Mouse (Mus musculus) midbrain, embryonic 16.5 days (tissue): ENCODE results near the gene Prrt3. TPM values are rescaled to one million over a fixed set of nuclear protein-coding genes. Genes with fewer than 3 reads are reported as not detected.

Experiments used
- ATAC-seq: fragments of 200-750 bp; cut with Nextera tagmentation; 2 replicates; pipeline ENCODE4 v1.8.0; 2017; ENCODE audit warnings: moderate TSS enrichment
- H3K27ac ChIP-seq: fragments of 300-500 bp; sonication (generic); 2 replicates; pipeline ENCODE4 v1.5.1; 2014; ENCODE audit warnings: mild to moderate bottlenecking, low read length, mixed read lengths
- H3K27me3 ChIP-seq: fragments of 300-500 bp; sonication (generic); 2 replicates; pipeline ENCODE4 v1.6.1; 2014; ENCODE audit warnings: low read depth, low read length, mixed read lengths; ENCODE audit not compliant: control insufficient read depth, insufficient read depth
- H3K36me3 ChIP-seq: fragments of 300-500 bp; sonication (generic); 2 replicates; pipeline ENCODE4 v1.6.1; 2014; ENCODE audit warnings: mild to moderate bottlenecking, low read length, moderate library complexity, mixed read lengths; ENCODE audit not compliant: control insufficient read depth, insufficient read depth
- H3K4me1 ChIP-seq: fragments of 300-500 bp; sonication (generic); 2 replicates; pipeline ENCODE4 v1.6.1; 2014; ENCODE audit warnings: mild to moderate bottlenecking, low read length, mixed read lengths; ENCODE audit not compliant: control insufficient read depth, insufficient read depth
- H3K4me2 ChIP-seq: fragments of 300-500 bp; sonication (generic); 2 replicates; pipeline ENCODE4 v1.6.1; 2014; ENCODE audit warnings: mild to moderate bottlenecking, low read length, mixed read lengths
- H3K4me3 ChIP-seq: fragments of 300-500 bp; sonication (generic); 2 replicates; pipeline ENCODE4 v1.5.1; 2014; ENCODE audit warnings: low read depth, mild to moderate bottlenecking, low read length, moderate library complexity, mixed read lengths
- H3K9ac ChIP-seq: fragments of 300-500 bp; sonication (generic); 2 replicates; pipeline ENCODE4 v1.6.1; 2014; ENCODE audit warnings: low read depth, low read length, mixed read lengths
- H3K9me3 ChIP-seq: fragments of 300-500 bp; sonication (generic); replicated peaks from 2 replicates; pipeline ENCODE4 v1.6.1; 2014; ENCODE audit warnings: mild to moderate bottlenecking, low read length, mixed read lengths; ENCODE audit not compliant: control insufficient read depth, poor library complexity, severe bottlenecking
- WGBS: fragments of 180-500 bp; shearing (Covaris S2); extraction: QIAGEN DNeasy Blood & Tissue Kit; methylation state at CpG from one replicate; pipeline ENCODE4 v1.1.7; 2014; 5-methylcytosine and 5-hydroxymethylcytosine counted together
- polyA plus RNA-seq: library from polyadenylated mRNA; unstranded; fragments of >200 nt; fragmentation: Nextera tagmentation; extraction: Ambion mirVana; gene quantifications from 2 replicates; pipeline ENCODE4 v1.2.1, GENCODE M21; 2015

The Prrt3 gene
- polyA plus RNA-seq, 1 experiment from 2014 or later: 14.4 TPM

DNA sequence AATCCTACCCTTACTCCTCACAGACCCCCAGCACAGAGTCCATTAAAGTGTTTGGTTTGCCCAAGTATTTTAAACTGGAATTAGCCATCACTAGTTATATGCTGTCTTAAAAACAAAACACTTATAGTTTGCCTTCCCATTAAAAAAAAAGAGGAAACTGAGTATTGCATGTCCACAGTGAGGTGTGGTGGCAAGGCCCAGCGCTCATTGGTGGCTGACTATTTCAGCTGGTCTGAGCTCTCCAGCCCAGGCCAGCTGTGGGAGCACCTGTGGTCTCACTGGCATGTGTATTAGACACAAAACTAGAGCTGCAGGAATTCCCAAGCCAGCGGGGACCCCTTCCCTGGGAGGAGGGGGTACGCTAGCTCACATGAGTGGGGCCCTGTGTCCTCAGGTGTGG lies 33.2 kb downstream of the Prrt3 start:
- Histone ChIP-seq H3K9ac (no peak overlapping the region), H3K4me1 (peaks cover 7% of the 10 kb centered on the region; the same call in 1 of the 2 replicates), H3K27ac (no peak overlapping the region), H3K27me3 (peaks cover 16% of the 10 kb centered on the region), H3K36me3 (no peaks in the 10 kb centered on the region), H3K4me3 (no peak overlapping the region), H3K9me3 (no peaks in the 10 kb centered on the region), H3K4me2 (no peak overlapping the region)
- ATAC-seq: no peak
- 53% methylated on average over 3 of the region's 3 CpGs for WGBS

GRCm38 (mm10) chr6:113465602-113466001 lies 36.1 kb downstream of the Prrt3 start:
- no peaks in the 10 kb centered on the region for H3K36me3 ChIP-seq
- peaks cover 7% of the 10 kb centered on the region; the same call in 1 of the 2 replicates for H3K4me1 ChIP-seq
- no peak overlapping the region for H3K4me2 ChIP-seq
- H3K9ac ChIP-seq: no peak overlapping the region
- ATAC-seq: no peak
- no peak overlapping the region for H3K27ac ChIP-seq
- H3K9me3 ChIP-seq: no peaks in the 10 kb centered on the region
- H3K27me3 ChIP-seq: peaks cover 9% of the 10 kb centered on the region
- no peak overlapping the region for H3K4me3 ChIP-seq
- 67% methylated on average over 5 of the region's 5 CpGs for WGBS

- 68% methylated on average over 7 of the region's 7 CpGs for WGBS
- no peak overlapping the region for H3K27ac ChIP-seq
Observed at GRCm38 (mm10) chr6:113464040-113464439, 37.7 kb downstream of the Prrt3 start.

GRCm38 (mm10) chr6:113458635-113459034 lies 43.1 kb downstream of the Prrt3 start:
- no peak overlapping the region for H3K9ac ChIP-seq
- ATAC-seq: no peak
- H3K27me3 ChIP-seq: no peaks in the 10 kb centered on the region; the same call in 1 of the 2 replicates
- no peaks in the 10 kb centered on the region for H3K36me3 ChIP-seq
- no peaks in the 10 kb centered on the region for H3K9me3 ChIP-seq
- no peaks in the 10 kb centered on the region for H3K4me1 ChIP-seq
- no peak overlapping the region for H3K27ac ChIP-seq
- no peak overlapping the region for H3K4me3 ChIP-seq
- no peak overlapping the region for H3K4me2 ChIP-seq
- WGBS: 81% methylated on average over 10 of the region's 10 CpGs

More at GRCm38 (mm10) chr6:113464040-113464439, 37.7 kb downstream of the Prrt3 start:
- Histone ChIP-seq H3K36me3 (no peaks in the 10 kb centered on the region), H3K4me1 (no peaks in the 10 kb centered on the region), H3K27me3 (no peaks in the 10 kb centered on the region; the same call in 1 of the 2 replicates), H3K4me2 (no peak overlapping the region), H3K9me3 (no peaks in the 10 kb centered on the region), H3K9ac (no peak overlapping the region), H3K4me3 (no peak overlapping the region)
- ATAC-seq: no peak

DNA sequence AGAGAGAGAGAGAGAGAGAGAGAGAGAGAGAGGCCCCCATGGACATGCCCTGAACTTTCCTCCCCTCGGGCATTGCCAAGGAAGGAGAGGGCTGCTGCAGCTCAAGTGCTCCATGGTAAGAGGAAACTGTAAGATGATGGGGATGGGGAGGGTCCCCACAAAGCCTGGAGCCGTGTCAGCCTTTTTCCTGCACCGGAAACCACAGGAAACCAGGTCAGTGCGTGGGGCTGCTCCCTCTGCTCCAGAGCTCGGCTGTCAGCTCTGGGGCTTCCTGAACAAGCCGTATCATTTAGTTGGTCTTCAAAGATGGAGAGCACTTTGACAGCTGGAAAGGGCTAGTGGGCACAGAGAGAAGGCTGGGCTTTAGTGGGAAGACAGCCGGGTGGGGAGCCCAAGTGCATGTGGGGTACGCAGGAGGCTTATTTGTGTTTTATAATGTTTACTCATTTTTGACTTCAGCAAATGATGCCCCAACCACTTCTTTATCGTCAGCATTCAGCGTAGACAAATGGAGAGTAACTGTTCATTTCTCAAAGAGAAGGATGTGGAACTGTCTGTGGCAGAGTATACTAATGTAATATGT lies 43.7 kb downstream of the Prrt3 start, which contains the start of gene Il17re:
Gene Il17re (plus strand): TSS at position 533 of the 583 bp plus-strand sequence.
- H3K4me2 ChIP-seq: no peak within 1 kb of the TSS
- H3K4me3 ChIP-seq: no peak within 1 kb of the TSS
- no peaks in the 10 kb centered on the region for H3K9me3 ChIP-seq
- H3K27me3 ChIP-seq: no peaks in the 10 kb centered on the region; the same call in 1 of the 2 replicates
- no peak within 1 kb of the TSS for H3K9ac ChIP-seq
- whole genome bisulfite sequencing: 79% methylated on average over 10 of the region's 10 CpGs
- no peak within 1 kb of the TSS for H3K27ac ChIP-seq
- no peaks in the 10 kb centered on the region for H3K4me1 ChIP-seq
- H3K36me3 ChIP-seq: no peaks in the 10 kb centered on the region
- no peak for ATAC-seq

- Histone ChIP-seq H3K27me3 (no peaks in the 10 kb centered on the region; the same call in 1 of the 2 replicates), H3K4me3 (no peak overlapping the region), H3K9ac (no peak overlapping the region), H3K36me3 (no peaks in the 10 kb centered on the region), H3K4me2 (no peak overlapping the region), H3K27ac (no peak overlapping the region), H3K9me3 (no peaks in the 10 kb centered on the region), H3K4me1 (no peaks in the 10 kb centered on the region)
- 74% methylated on average over 5 of the region's 5 CpGs for WGBS
- no peak for ATAC-seq
Observed at GRCm38 (mm10) chr6:113455007-113455406, 46.7 kb downstream of the Prrt3 start.

- ATAC-seq: no peak
- 76% methylated on average over 2 of the region's 2 CpGs for WGBS
- Histone ChIP-seq H3K4me1 (no peaks in the 10 kb centered on the region), H3K27me3 (no peaks in the 10 kb centered on the region), H3K36me3 (peaks cover 16% of the 10 kb centered on the region), H3K4me2 (no peak overlapping the region), H3K9ac (no peak overlapping the region), H3K9me3 (no peaks in the 10 kb centered on the region), H3K4me3 (no peak overlapping the region), H3K27ac (no peak overlapping the region)
Observed at GRCm38 (mm10) chr6:113451839-113452238, 49.9 kb downstream of the Prrt3 start.

DNA sequence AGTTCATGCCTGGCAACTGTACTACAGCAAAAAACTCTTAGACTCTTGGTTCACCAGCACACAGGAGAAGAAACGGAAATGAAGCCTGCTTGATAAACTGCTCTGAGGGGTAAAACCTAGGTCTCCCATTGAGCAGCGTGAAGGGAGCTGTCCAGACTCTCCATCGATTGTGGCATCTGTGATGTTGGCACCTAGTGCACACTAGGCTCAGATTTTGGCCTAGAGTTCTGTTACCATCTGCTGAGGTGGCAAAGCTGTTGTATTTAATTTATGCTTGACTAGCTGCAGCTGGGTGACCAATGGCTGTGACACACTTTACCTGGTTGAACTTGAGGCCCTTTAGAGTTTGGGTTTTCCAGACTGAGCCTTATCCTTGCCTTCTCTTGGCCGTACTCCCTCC lies 54.1 kb downstream of the Prrt3 start:
- Histone ChIP-seq H3K27ac (no peak overlapping the region), H3K36me3 (peaks cover 16% of the 10 kb centered on the region), H3K4me3 (no peak overlapping the region), H3K9me3 (no peaks in the 10 kb centered on the region), H3K9ac (no peak overlapping the region), H3K27me3 (no peaks in the 10 kb centered on the region), H3K4me1 (peaks cover 8% of the 10 kb centered on the region), H3K4me2 (no peak overlapping the region)
- 94% methylated on average over 4 of the region's 4 CpGs for WGBS
- no peak for ATAC-seq

DNA sequence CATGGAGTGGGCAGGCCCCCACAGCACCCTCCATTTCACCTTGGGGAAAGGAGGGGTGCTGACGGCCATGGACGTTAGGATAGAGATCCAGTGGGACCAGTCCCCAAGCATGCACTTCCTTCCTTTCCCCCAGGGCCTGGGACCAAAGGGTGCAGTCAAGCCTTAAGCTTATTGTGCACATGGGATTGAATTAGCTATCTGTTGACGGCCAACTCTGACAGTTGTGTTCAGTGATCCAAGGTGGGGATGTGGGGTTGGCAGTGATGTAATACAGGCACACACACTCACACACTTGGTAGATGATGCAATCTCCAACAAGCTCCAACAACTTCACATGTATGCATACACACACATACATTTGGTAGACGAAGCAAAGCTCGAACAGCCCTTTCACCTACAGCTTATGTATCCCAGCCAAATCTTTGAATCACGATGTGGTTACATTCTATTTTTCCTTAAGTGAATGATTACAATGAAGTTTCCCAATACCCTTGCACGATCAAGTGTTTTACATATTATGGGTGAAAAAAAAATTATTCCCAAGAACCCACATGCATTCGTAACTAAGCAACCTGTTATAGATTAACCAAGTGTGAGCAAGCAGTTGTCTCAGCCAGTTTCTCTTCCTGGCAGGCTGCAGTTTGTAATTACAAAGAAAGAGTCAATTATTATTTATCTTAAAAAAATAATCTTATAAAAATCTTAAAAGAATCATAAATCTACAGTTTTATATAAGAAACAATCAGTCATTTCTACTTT lies 57.3 kb downstream of the Prrt3 start:
- WGBS: 91% methylated on average over 7 of the region's 8 CpGs
- H3K4me1 ChIP-seq: peaks cover 11% of the 10 kb centered on the region
- no peaks in the 10 kb centered on the region for H3K9me3 ChIP-seq
- no peaks in the 10 kb centered on the region for H3K27me3 ChIP-seq
- H3K4me2 ChIP-seq: no peak overlapping the region
- no peak overlapping the region for H3K4me3 ChIP-seq
- ATAC-seq: no peak
- H3K27ac ChIP-seq: no peak overlapping the region
- H3K36me3 ChIP-seq: peaks cover 16% of the 10 kb centered on the region
- H3K9ac ChIP-seq: no peak overlapping the region
